Mouse (Mus musculus): ENCODE results near the gene Hs3st5.
"Not testable (repeated sequence)": the region's sequence is repeated elsewhere in the genome, so short reads cannot be mapped to it uniquely, and the experiment has no call there.

Hs3st5 gene

DNA sequence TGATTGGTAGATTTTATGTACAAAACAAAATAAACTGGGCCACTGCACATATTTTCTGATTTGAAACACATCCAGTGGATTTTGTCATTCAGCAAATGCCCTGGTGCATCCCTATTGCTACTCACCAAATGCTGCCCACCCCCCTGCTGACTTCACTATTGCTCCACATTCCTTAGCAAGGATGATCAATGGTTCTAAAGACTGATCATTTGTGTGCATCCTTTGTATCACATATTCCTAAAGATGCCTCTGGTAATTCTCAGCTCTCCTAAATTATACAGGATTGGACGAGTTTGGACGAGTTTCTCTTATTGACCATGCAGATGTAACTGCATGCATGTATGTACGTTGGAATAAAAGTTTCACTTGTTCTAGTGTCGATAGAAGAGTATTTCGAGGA is 52.1 kb downstream of the Hs3st5 start:
- no peak for DNase-seq (ENCODE audit: low spot score)

DNA sequence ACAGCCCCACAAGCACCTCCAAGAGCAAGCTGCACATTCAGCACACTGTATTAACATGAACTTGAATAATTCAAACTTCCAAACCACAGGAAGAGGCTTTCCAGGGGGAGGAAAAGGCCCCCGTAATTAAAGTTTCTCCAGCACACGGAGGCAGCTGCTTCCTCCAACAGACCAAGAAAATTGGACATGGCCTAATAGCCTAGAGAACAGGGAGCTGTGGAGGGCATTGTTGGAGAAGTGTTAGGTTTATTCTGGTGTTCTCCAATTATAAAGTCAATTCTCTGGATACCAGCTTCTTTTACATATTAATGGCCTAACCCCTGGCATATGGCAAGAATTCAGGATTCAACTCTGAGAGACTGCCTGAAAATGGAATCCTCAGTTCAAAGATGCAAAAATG is 60.6 kb downstream of the Hs3st5 start:
- no peak for DNase-seq (ENCODE audit: low spot score)

DNA sequence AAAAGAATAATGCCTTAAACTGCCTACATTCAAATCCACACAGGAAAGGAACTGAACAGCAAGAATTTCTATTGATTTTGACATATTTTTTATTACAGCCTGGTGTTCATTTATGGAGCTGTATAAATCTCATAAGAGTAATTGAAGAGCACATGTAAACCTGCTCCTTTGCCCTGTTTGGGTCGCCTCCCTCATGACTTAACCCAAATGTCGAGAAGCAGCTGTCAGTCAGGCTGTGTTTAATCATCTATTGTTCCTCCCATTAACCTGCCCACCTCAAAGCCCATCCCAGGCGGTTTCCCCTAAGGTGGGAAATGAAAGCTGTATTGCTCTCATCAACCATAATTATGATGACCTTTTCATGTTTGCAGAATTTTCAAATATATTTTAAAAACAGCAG is 65.9 kb downstream of the Hs3st5 start:
- DNase-seq (ENCODE audit: low spot score): no peak

DNA sequence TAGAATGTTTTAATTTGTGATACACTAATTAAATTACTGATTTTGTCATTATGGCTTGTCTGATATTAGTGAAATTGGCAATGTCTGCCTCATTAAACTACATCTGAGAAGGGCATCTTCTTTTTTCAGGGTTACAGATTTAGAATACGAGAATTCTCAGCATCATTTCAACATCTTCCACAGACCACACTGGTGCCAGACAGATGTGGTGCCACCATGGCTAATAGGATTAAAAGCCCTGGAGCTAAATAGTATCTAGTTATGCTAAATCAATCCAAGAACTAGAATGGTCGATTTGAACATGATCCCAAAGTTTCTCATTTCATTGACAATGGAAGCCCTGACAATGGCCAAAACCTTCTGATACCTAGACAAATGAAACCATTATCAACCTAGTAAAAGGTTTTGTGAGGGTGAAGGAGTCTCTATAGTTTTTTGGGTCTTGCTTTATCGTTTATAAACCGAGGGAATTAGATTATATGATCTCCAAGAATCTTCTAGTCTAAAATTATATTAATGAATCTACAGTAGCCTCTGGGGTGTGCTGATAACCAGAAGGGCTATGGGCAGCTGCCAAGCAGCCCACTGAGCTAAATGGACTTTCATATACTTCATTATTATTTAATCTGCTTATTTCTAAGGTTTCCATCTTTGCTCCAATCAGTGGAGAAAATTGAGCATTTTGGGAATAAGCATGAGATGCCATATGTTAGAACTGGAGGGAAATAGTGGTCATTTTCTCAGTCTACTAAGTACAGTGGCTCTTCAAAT is 71.9 kb downstream of the Hs3st5 start:
- no peak for DNase-seq (ENCODE audit: low spot score)

DNA sequence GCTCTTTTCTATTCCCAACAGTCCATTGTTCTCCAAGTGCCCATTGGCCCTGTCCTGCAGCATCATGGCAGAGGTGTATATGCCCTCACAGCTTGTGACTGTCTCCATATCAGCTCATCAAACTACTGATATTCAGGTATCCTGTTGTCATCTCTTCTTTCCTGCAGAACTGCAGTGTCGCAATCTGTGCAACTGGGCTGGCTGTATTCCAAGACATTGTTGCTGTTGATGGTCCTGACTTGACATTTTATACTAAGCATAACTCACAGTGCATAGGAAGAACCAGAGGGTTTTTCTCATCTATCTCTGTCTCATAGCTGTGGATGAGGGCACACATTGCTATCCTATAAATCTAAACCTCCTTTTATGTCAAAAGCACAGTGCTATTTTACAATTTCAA is 103.8 kb downstream of the Hs3st5 start:
- no peak for DNase-seq (ENCODE audit: low spot score)

DNA sequence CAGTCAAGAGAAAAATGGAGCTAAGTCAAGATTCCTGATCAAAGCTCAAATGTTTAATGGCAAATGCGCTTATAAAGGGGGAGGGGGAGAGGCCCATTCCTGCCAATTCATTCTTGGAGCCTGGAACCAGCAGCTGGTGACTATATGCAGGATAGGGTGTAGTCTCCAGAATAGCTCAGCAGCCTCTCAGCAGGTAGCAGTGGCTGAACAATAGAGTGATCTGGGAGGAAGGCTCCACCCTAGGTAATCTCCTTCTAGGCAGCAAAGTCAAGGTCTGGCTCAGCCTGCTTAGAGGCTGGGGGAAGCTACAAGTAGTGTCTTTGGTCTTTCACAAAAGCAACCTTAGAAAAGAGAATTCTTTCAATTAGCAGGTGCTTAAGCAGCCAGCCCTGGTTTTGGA is 104.8 kb downstream of the Hs3st5 start:
- DNase-seq (ENCODE audit: low spot score): not testable (repeated sequence)

DNA sequence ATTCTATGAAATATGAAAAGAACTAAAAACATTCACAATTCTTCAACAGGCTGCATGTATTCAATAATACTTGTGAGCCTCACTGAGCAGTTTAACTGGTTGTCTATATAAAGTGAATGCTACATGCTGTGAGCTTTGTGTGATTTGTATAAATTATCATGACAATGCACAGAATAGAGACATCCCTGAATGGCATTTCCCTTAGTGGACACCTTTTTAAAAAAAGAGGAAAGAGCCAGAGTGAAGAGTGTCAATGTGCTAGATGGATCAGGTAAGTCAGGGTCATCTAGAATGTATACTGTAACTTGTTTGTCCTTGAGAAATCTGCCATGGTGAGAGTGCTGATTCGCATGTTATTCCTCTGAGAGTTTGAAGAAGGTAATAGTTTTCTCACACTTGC is 116.4 kb downstream of the Hs3st5 start:
- DNase-seq (ENCODE audit: low spot score): no peak

DNA sequence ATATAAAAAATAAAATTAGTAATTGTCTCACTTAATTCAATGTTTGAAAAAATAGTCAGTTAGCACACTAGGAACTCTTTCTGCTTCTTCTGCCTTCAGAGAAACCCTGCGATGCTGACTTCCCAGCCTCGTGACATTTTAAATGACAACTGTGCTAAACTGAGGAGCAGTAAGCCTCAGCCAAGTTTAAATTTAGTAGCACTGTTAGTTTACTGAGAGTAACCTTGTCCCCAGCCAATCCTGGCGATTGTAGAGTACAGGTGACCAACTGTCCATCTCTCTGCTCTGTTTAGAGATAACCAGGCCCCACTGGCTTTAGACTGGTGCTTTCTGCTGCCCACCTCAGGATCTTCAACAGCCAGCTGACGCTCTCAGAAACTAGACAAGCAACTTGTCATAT is 121.3 kb downstream of the Hs3st5 start:
- no peak for DNase-seq (ENCODE audit: low spot score)

DNA sequence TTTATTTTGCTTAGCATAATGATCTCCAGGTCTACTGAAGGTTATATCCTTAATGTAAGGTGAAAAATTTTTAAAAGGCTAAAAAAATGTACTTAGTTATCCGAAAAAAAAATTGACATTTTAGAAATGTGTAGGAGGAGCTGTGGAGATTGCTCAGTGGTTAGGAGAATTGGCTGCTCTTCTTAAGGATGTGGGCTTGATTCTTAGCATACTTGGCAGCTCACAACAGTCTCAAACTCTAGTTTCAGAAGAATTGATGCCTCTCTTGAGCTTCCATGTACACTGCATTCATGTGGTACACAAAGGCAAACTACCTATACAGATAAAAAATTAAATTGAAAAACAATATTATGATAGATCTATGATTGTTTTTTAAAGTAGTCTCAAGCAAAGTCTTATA is 125.1 kb downstream of the Hs3st5 start:
- DNase-seq (ENCODE audit: low spot score): no peak

DNA sequence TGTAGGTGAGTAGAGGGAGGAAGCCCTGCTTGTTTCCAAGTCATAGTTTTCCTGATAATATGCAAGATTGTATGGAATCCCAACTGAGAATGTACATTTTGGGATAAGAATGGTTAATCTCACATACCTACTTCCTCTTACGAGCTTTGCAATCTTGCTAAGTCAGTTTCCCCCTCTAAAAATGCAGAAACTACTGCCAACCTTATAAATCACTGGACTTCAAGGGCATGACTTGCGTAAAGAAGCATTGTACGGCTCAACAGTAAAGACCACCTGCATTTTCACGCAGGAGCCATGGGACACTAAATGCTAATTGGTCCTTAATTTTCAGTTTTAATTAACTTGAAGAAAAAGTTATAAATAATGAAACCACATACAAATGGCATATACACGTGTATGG is 144.0 kb downstream of the Hs3st5 start:
- no peak for DNase-seq (ENCODE audit: low spot score)

DNA sequence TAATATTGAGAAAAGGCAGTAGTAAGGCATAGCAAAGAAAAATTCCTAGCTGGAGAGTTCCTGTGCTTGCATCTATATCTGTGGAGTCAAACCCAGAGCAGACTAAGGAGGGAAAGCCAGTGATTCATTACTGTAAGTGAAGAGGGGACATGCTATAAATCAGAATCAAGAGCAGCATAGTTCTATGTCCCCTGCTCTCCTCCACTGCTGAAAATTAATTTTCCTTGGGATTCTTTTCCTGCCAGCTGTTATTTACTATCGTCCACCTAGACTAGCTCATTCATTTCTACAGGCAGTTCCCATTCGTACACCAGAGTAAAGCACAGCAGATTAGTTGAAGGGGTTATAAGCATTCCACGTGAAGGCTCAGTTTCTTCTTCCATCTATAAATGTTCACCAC is 207.4 kb downstream of the Hs3st5 start:
- no peak for DNase-seq (ENCODE audit: low spot score)

DNA sequence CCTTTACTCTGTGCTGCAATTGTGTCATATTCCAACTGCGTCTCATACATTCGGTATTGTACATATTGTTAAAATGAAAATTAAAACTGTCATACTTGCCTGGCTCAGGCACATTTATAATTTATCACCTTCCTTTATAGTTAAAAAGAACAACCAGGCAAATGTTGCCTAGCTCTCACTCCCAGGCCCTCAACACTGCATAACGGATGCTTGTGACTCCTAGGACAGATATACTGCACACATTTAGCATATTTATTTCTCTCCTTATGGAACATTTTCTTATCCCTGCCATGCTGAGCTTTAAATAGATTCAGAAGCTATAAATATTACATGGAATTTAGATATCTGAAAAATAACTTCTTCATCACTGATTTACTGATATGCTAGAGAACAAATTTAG is 219.6 kb downstream of the Hs3st5 start:
- DNase-seq (ENCODE audit: low spot score): no peak

DNA sequence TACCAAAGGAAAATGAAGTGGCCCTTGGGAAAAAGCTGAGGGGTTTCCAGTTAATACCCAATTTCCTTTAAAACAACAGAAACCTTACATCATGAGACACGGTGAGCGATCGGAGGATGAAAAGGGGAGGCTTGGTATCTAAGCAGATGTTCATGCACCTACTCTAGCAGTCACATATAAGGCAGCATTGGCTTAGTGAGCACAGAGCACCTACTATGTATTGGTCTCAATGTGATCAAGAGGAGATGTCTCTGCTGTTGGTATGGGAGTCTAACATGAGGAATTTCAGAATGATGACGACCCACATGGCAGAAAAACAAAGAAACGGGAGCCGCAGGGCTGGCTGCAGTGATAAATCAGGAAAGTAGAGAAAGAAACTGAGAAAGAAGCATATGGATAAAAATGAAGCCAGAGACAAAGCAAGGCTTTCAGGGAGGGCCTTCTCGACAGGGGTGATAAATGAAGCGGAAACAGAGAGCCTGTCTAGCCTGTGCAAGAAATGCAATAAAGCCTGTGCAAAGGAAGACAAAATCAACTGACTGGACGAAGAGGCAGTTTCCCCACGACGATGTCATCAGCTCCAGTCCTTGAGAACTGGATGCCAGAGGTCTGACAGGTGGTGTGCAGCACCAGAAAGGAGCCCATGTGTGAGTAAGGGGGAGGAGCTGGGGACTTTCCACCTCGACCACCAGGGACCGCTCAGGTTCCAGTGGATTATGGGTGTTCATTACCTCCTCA is 222.9 kb downstream of the Hs3st5 start:
- DNase-seq (ENCODE audit: low spot score): no peak

DNA sequence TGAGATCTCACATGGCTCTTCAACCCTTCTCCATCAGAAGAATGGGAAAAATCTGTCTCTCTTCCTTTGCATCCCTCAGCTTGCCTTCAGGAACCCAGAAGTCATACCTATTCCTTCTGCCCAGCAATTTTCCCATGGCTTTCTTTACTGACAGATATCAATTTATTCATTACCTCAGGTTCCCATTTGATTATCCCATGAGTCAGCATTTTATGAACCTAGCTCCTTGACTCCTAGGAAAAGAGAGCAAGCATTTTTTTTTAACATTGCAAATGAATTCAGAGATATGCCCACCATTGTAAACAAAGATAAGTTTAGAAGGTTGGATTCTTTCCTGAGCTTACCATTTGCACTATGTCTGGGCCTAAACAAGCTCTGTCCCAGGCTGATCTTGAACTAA is 232.8 kb downstream of the Hs3st5 start:
- no peak for DNase-seq (ENCODE audit: low spot score)

DNA sequence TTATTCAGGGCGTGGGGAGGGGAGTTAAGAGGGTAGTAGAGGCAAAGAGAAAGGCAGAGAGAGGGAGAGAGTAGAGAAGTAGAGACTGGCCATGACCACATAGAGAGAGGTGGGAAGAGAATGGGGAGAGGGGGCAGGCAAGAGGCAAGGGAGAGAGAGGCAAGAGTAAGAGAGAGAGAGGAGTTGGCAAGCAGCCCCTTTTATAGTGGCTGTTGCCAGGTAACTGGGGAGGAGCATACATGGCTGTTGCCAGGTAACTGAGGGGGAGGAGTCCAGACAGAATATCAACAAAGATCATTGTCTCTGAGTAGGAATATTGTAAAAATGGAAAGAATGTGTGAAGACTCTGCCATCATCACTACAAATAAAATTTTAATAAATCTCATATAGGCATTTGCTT is 243.4 kb downstream of the Hs3st5 start:
- no peak for DNase-seq (ENCODE audit: low spot score)

DNA sequence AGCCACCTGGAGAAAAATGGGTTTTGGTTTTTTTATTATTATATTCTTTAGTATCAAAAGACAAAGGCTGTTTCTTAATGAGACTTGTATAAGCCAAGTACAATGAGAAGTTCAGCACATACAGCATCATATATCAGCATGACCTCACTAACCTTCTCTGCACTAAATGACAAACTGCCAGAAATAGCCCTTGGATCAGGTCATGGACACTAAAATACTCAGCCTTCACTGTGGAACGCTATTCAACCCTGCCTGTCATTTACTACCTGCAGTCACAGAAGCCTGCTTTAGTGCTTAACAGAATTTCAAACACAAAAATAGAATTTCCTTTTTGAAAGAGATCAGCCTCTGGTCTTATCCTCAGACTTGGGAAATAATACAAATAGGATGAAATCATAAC is 247.9 kb downstream of the Hs3st5 start:
- no peak for DNase-seq (ENCODE audit: low spot score)

DNA sequence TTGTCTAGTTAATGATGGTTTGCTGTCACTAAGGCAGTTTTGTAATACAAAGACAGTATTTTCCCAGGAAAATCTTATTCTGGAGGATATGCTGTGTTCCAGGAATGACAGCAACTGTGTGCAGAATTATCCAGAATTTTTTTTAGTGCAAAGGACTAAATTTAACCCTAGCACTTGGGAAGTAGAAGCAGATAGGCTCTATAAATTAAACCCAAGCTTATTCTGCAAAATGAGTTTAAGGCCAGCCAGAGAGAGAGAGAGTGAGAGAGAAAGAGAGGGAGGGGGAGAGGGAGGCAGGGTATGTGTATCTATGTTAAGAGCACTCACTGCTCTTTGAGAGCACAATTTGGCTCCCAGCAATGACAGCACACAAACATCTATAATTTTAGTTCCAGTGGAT is 267.0 kb downstream of the Hs3st5 start:
- DNase-seq (ENCODE audit: low spot score): no peak

DNA sequence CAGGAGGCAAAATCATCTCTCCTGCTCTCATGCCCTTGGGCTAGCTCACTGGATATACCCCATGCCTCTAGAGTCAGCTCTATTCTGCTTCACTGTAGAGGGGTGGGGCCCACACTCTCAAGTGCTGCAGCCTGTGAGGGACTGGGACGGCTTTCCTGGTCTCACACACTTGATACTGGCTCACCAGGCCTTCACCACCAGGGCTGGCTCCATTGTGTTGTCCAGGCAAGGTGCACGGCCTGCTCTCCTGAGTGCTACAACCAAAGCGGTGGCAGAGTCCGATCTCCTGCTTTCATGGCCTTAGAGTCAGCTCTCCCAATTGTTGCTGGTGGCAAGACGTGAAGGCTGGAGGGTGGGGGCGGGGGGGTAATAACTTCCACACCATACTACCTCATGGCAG is 268.3 kb downstream of the Hs3st5 start:
- DNase-seq (ENCODE audit: low spot score): no peak

DNA sequence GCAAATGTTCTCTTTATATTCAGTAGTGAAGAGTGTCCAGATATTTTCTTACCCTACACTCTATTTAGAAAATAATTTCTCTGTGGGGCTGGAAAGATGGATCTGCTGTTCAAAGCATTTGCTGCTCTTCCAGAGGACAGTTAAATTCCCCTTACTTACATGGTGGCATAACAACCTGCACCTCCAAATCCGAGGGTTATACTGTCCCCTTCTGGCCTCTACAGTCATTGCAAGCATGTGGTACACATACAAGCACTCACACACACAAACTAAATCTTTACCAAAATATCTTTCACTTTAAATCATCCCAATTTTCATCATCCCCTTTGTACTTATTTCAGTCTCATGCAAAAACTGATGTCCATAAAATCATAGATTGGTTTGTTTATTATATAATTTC is 275.0 kb downstream of the Hs3st5 start:
- DNase-seq (ENCODE audit: low spot score): no peak

DNA sequence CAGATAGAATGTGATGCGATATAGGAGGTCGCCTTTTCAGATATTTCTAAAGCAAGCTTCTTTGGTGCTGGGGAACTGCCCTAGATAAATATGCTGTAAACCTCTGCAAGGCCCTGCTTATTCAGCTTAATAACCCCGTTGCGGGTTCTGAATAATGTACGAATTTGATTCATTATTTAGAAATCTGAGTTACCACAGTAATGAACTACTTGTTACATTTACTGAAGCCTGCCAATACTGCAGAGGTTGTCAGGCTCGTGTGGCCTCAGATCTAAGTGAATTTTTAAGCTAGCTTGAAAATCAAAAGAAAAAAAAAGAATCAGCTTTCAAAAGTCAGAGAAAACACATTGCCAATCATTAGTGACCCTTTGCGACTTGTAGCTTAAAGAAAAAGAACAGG is 280.4 kb downstream of the Hs3st5 start:
- DNase-seq (ENCODE audit: low spot score): no peak

DNA sequence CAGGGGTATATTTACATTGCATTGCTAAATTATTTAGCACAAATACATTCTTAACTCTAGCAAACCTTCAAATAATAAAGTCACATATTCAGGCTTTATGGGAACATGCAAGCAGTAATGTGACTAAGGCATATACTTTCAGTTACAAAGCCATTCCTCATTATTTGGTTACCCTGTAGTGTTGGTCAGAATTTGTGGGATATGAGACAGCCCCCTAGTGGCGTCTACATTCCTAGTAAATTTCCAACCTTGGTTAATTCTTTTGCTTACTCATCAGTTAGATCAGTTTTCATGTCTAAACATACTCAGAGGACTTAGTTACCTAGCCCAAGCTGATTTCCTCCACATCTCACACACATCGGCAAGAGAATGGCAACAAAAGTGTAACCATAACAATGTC is 285.2 kb downstream of the Hs3st5 start:
- DNase-seq (ENCODE audit: low spot score): no peak

DNA sequence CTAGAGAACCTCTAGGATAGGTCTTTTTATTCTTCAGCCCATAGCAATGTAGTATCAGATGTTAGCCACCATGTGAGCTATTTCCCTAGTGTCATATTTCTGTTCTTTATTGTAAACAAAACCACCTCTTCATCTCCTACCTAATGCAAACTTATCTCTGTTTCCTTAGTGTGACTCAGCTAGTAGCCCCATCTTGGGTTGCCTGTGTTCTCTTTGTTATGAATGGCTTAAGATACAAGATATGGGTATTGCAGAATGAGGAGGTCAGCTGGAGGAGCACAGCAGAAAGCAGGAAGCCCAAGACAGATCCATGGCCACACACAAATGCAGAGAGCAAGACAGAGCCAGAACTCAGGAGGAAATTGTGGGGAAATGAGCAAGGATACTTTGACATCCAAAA is 288.7 kb downstream of the Hs3st5 start:
- DNase-seq (ENCODE audit: low spot score): no peak

DNA sequence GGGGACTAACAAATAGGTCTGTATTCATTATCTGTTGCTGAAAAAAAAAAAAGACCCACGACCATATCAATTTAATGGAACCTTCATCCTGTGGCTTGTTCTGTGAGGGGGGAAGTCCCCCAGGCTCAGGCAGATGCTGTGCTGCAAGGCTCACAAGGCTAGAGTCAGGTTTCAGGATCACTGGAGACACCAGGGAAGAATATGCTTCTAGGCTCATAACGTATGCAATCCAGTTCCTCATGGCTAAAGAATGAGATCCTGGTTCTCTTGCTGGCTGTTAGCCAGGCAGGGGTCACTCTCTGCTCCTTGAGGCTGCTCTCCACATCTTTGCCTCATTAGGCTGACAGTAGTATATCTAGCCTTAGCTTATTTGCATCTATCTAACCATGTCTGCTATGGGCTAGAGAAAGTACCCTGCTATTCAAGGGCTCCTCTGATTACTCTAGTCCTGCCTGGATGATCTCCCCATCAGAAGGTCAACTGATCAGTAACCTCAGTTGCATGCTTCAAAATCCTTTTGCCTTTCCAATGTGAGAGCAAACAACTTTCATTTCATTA is 294.4 kb downstream of the Hs3st5 start:
- no peak for DNase-seq (ENCODE audit: low spot score)

DNA sequence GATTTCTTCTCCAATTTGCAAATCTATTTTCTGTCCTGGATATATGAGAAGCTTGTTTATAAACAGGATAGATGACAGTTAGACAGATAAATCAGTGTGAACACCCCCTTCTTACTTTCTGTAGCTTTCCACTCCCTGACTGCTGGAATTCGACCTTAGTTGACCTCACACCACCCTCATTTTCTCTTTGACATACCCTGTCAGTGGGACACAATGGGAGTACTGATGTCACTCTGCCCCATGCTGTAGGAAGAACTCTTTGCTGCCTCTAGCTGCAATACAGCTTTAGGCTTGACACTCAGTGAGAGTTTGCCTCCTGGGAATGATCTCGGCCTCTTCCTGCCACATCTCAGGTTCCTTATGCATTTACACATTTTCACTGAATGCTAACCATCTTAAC is 297.1 kb downstream of the Hs3st5 start:
- DNase-seq (ENCODE audit: low spot score): no peak

Measured in urinary bladder, postnatal 25 days (tissue).